Mouse (Mus musculus): ENCODE results near the gene Galnt2.

GRCm38 (mm10) chr8:124348087-124348486 lies 116.9 kb downstream of the Galnt2 start:
- TF ChIP-seq CTCF (IDR thresholded peaks at IDR 0.05; ENCODE audit: low read depth) (no peak), EP300 (IDR thresholded peaks at IDR 0.05; ENCODE audit: low read depth) (no peak)

Measured in liver, postnatal 0 days (tissue).